7 mouse cellular contexts compared by ENCODE assay signal in genomic region chr14:54701298-54701697, GRCm38 (mm10). TPM values are rescaled to one million over a fixed set of nuclear protein-coding genes. Genes with fewer than 3 reads are reported as not detected.
DNase-seq lines count a peak whose midpoint lies in the region; ATAC-seq lines count a peak whose summit lies in the region.

No protein-coding gene starts in this region.

- WGBS in forebrain, embryonic 15.5 days, result 17% methylated on average over 6 of the region's 6 CpGs

- DNase-seq in NIH3T3 (ENCODE audit: low read depth), result peak; percentile 80
- DNase-seq in c-Kit-positive CD71-negative TER-119-negative erythroid progenitor cells, embryonic 14.5 days (ENCODE audit: low read depth), result peak; percentile 79
- DNase-seq in heart, postnatal 36 days, result peak; percentile 80 to 86
- peak; percentile 33 for DNase-seq in layer of hippocampus, adult 9-10 months (ENCODE audit: low spot score)
- peak; percentile 71 for DNase-seq in spleen, adult 12 weeks (ENCODE audit: low spot score)

- no peaks in the 10 kb centered on the region for H3K27me3 ChIP-seq in forebrain, embryonic 15.5 days
- H3K27me3 ChIP-seq in megakaryocyte, embryonic 14.5 days (replicated peaks), result peaks cover 40% of the 10 kb centered on the region

- no peaks in the 10 kb centered on the region for H3K9me3 ChIP-seq in forebrain, embryonic 15.5 days
- no peaks in the 10 kb centered on the region for H3K9me3 ChIP-seq in megakaryocyte, embryonic 14.5 days

- H3K36me3 ChIP-seq in forebrain, embryonic 15.5 days, result no peaks in the 10 kb centered on the region
- H3K36me3 ChIP-seq in megakaryocyte, embryonic 14.5 days (replicated peaks; ENCODE audit: low read length), result no peaks in the 10 kb centered on the region

- no peak overlapping the region for H3K27ac ChIP-seq in forebrain, embryonic 15.5 days (replicated peaks)

- ATAC-seq in forebrain, embryonic 15.5 days (replicated peaks), result 0 out of 2 replicates have a peak, but pooled peaks have one; percentile 19

- H3K4me3 ChIP-seq in forebrain, embryonic 15.5 days, result no peak overlapping the region
- H3K4me3 ChIP-seq in megakaryocyte, embryonic 14.5 days (replicated peaks), result peak overlapping the region; percentile 83

- no peaks in the 10 kb centered on the region for H3K4me1 ChIP-seq in forebrain, embryonic 15.5 days
- peaks cover 41% of the 10 kb centered on the region for H3K4me1 ChIP-seq in megakaryocyte, embryonic 14.5 days

- H3K9ac ChIP-seq in forebrain, embryonic 15.5 days (replicated peaks), result no peak overlapping the region

- intact Hi-C loops in heart, postnatal 36 days (cut with DNase I), result loop anchor here (1.0 to 2.0 kb wide), 2 partner anchors 50 to 130 kb away; no protein-coding TSS in a partner anchor

- no peak overlapping the region for H3K4me2 ChIP-seq in forebrain, embryonic 15.5 days (replicated peaks)

RNA-seq across cellular contexts. Expression of gene Gm29776, which starts 2.7 kb away (rescaled TPM):
- 0.23 and 0.25 TPM in 2 replicates for polyA plus RNA-seq in forebrain, embryonic 15.5 days (2015; fragmentation: Nextera tagmentation; extraction: Ambion mirVana)
- not detected for total RNA-seq in heart, postnatal 36 days (2021)
- polyA plus RNA-seq in megakaryocyte, embryonic 14.5 days (2012; ENCODE audit: insufficient read depth, low replicate concordance), result not detected in 2 replicates

RNA-seq across cellular contexts. Expression of gene Cebpe, which starts 10.7 kb away (rescaled TPM):
- not detected in 2 replicates for polyA plus RNA-seq in forebrain, embryonic 15.5 days (2015; fragmentation: Nextera tagmentation; extraction: Ambion mirVana)
- not detected for total RNA-seq in heart, postnatal 36 days (2021)
- 17.3 TPM in 1 of 2 replicates, not detected in the other for polyA plus RNA-seq in megakaryocyte, embryonic 14.5 days (2012; ENCODE audit: insufficient read depth, low replicate concordance)

RNA-seq across cellular contexts. Expression of gene Acin1, which starts 14.6 kb away (rescaled TPM):
- polyA plus RNA-seq in forebrain, embryonic 15.5 days (2015; fragmentation: Nextera tagmentation; extraction: Ambion mirVana), result 171 and 181 TPM in 2 replicates
- total RNA-seq in heart, postnatal 36 days (2021), result 10 to 100 TPM; 72.2 to 80.2 TPM
- 85.2 and 218 TPM in 2 replicates for polyA plus RNA-seq in megakaryocyte, embryonic 14.5 days (2012; ENCODE audit: insufficient read depth, low replicate concordance)

RNA-seq across cellular contexts. Expression of gene 1700123O20Rik, which starts 15.3 kb away (rescaled TPM):
- polyA plus RNA-seq in forebrain, embryonic 15.5 days (2015; fragmentation: Nextera tagmentation; extraction: Ambion mirVana), result 71.2 and 71.6 TPM in 2 replicates
- total RNA-seq in heart, postnatal 36 days (2021), result 10 to 100 TPM; 14.5 to 16.1 TPM
- polyA plus RNA-seq in megakaryocyte, embryonic 14.5 days (2012; ENCODE audit: insufficient read depth, low replicate concordance), result 28.9 and 131 TPM in 2 replicates

Comparison
In these comparisons a context has a peak if more than half of its experiments do, and no peak if none do; other contexts are left out.
1. DNase-seq: peak in every context shown above with its lines; median percentile 83 in heart, postnatal 36 days; 80 in NIH3T3; 79 in c-Kit-positive CD71-negative TER-119-negative erythroid progenitor cells, embryonic 14.5 days; 71 in spleen, adult 12 weeks; 33 in layer of hippocampus, adult 9-10 months.